Mouse (Mus musculus) forebrain, embryonic 10.5 days (tissue): Measurements from ENCODE around the gene Col6a2. TPM values are rescaled to one million over a fixed set of nuclear protein-coding genes. Genes with fewer than 3 reads are reported as not detected.

ENCODE experiments used
- DNase-seq: peaks from one replicate; pipeline ENCODE4 v3.0.0-alpha.2; 2017; ENCODE audit warnings: low spot score; ENCODE audit errors: extremely low spot score
- H3K27ac ChIP-seq: fragments of 300-500 bp; sonication (generic); 2 replicates; pipeline ENCODE4 v1.5.1; 2016; ENCODE audit warnings: mild to moderate bottlenecking
- H3K27me3 ChIP-seq: fragments of 300-500 bp; sonication (generic); 2 replicates; pipeline ENCODE4 v1.6.1; 2016; ENCODE audit warnings: mild to moderate bottlenecking; ENCODE audit not compliant: poor library complexity, severe bottlenecking
- H3K36me3 ChIP-seq: fragments of 300-500 bp; sonication (generic); replicated peaks from 2 replicates; pipeline ENCODE4 v1.6.1; 2016; ENCODE audit warnings: mild to moderate bottlenecking, moderate library complexity
- H3K4me1 ChIP-seq: fragments of 300-500 bp; sonication (generic); 2 replicates; pipeline ENCODE4 v1.6.1; 2016
- H3K4me3 ChIP-seq: fragments of 300-500 bp; sonication (generic); 2 replicates; pipeline ENCODE4 v1.5.1; 2016; ENCODE audit warnings: mild to moderate bottlenecking, moderate library complexity
- H3K9me3 ChIP-seq: fragments of 300-500 bp; sonication (generic); 2 replicates; pipeline ENCODE4 v1.6.1; 2016; ENCODE audit warnings: mild to moderate bottlenecking, moderate library complexity
- WGBS: fragments of 180-500 bp; shearing (Covaris S2); methylation state at CpG from one replicate; pipeline ENCODE4 v1.1.7; 2016; 5-methylcytosine and 5-hydroxymethylcytosine counted together
- polyA plus RNA-seq: library from polyadenylated mRNA; unstranded; fragments of >200 nt; fragmentation: Nextera tagmentation; extraction: Ambion mirVana; gene quantifications from 2 replicates; pipeline ENCODE4 v1.2.1, GENCODE M21; 2016

The Col6a2 gene
- polyA plus RNA-seq, 1 experiment from 2014 or later: 5.9 TPM

GRCm38 (mm10) chr10:76645686-76646085 lies 22.3 kb upstream of the Col6a2 start:
- H3K4me1 ChIP-seq: no peaks in the 10 kb centered on the region
- WGBS: 87% methylated on average over 4 of the region's 4 CpGs
- no peaks in the 10 kb centered on the region for H3K9me3 ChIP-seq
- no peaks in the 10 kb centered on the region for H3K36me3 ChIP-seq
- H3K27me3 ChIP-seq: no peaks in the 10 kb centered on the region
- no peak overlapping the region for H3K4me3 ChIP-seq
- no peak for DNase-seq
- H3K27ac ChIP-seq: no peak overlapping the region

- no peaks in the 10 kb centered on the region for H3K27me3 ChIP-seq
- no peaks in the 10 kb centered on the region for H3K36me3 ChIP-seq
- no peaks in the 10 kb centered on the region for H3K4me1 ChIP-seq
- no peaks in the 10 kb centered on the region for H3K9me3 ChIP-seq
- H3K27ac ChIP-seq: no peak overlapping the region
- no peak overlapping the region for H3K4me3 ChIP-seq
- no peak for DNase-seq
These were observed 21.6 kb upstream of the Col6a2 start for GRCm38 (mm10) chr10:76645066-76645465.

GRCm38 (mm10) chr10:76643999-76644398 lies 20.6 kb upstream of the Col6a2 start:
- Histone ChIP-seq H3K4me3 (no peak overlapping the region), H3K36me3 (no peaks in the 10 kb centered on the region), H3K9me3 (no peaks in the 10 kb centered on the region), H3K4me1 (no peaks in the 10 kb centered on the region), H3K27me3 (no peaks in the 10 kb centered on the region), H3K27ac (no peak overlapping the region)
- 89% methylated on average over 4 of the region's 4 CpGs for WGBS
- DNase-seq: no peak

- DNase-seq: no peak
- Histone ChIP-seq H3K4me1 (no peaks in the 10 kb centered on the region), H3K9me3 (no peaks in the 10 kb centered on the region), H3K4me3 (no peak overlapping the region), H3K36me3 (no peaks in the 10 kb centered on the region), H3K27me3 (no peaks in the 10 kb centered on the region), H3K27ac (no peak overlapping the region)
- 85% methylated on average over 9 of the region's 9 CpGs for WGBS
These were observed 20.0 kb upstream of the Col6a2 start for GRCm38 (mm10) chr10:76643446-76643845.

GRCm38 (mm10) chr10:76642628-76643434 lies 19.4 kb upstream of the Col6a2 start:
- Histone ChIP-seq H3K27me3 (no peaks in the 10 kb centered on the region), H3K27ac (no peak overlapping the region), H3K36me3 (no peaks in the 10 kb centered on the region), H3K4me3 (no peak overlapping the region), H3K9me3 (no peaks in the 10 kb centered on the region), H3K4me1 (no peaks in the 10 kb centered on the region)
- 88% methylated on average over 9 of the region's 9 CpGs for WGBS
- no peak for DNase-seq

- H3K36me3 ChIP-seq: no peaks in the 10 kb centered on the region
- no peak overlapping the region for H3K4me3 ChIP-seq
- H3K27me3 ChIP-seq: no peaks in the 10 kb centered on the region
- H3K4me1 ChIP-seq: no peaks in the 10 kb centered on the region
- no peak for DNase-seq
- no peaks in the 10 kb centered on the region for H3K9me3 ChIP-seq
- no peak overlapping the region for H3K27ac ChIP-seq
- 92% methylated on average over 13 of the region's 13 CpGs for WGBS
These were observed 18.6 kb upstream of the Col6a2 start for GRCm38 (mm10) chr10:76641894-76642627.

- H3K4me3 ChIP-seq: no peak overlapping the region
- no peaks in the 10 kb centered on the region for H3K36me3 ChIP-seq
- 87% methylated on average over 2 of the region's 2 CpGs for WGBS
- DNase-seq: no peak
- H3K27me3 ChIP-seq: no peaks in the 10 kb centered on the region
- no peak overlapping the region for H3K27ac ChIP-seq
- H3K9me3 ChIP-seq: no peaks in the 10 kb centered on the region
- H3K4me1 ChIP-seq: peaks cover 9% of the 10 kb centered on the region
These were observed 16.5 kb upstream of the Col6a2 start for GRCm38 (mm10) chr10:76639952-76640351.

- 86% methylated on average over 4 of the region's 4 CpGs for WGBS
- no peak for DNase-seq
- Histone ChIP-seq H3K9me3 (no peaks in the 10 kb centered on the region), H3K36me3 (no peaks in the 10 kb centered on the region), H3K4me1 (peaks cover 26% of the 10 kb centered on the region), H3K27me3 (no peaks in the 10 kb centered on the region), H3K4me3 (no peak overlapping the region), H3K27ac (peak overlapping the region; percentile 66)
These were observed 13.2 kb upstream of the Col6a2 start for GRCm38 (mm10) chr10:76636601-76637000.

GRCm38 (mm10) chr10:76636026-76636425 lies 12.6 kb upstream of the Col6a2 start:
- H3K9me3 ChIP-seq: no peaks in the 10 kb centered on the region
- DNase-seq: no peak
- peak overlapping the region; percentile 66 for H3K27ac ChIP-seq
- no peaks in the 10 kb centered on the region for H3K36me3 ChIP-seq
- H3K4me3 ChIP-seq: no peak overlapping the region
- WGBS: 69% methylated on average over 3 of the region's 3 CpGs
- H3K27me3 ChIP-seq: no peaks in the 10 kb centered on the region
- H3K4me1 ChIP-seq: peaks cover 26% of the 10 kb centered on the region

GRCm38 (mm10) chr10:76634584-76634983 lies 11.2 kb upstream of the Col6a2 start:
- Histone ChIP-seq H3K27ac (peak overlapping the region; percentile 60), H3K9me3 (no peaks in the 10 kb centered on the region), H3K4me3 (no peak overlapping the region), H3K27me3 (no peaks in the 10 kb centered on the region), H3K4me1 (peaks cover 26% of the 10 kb centered on the region), H3K36me3 (no peaks in the 10 kb centered on the region)
- WGBS: 85% methylated on average over 5 of the region's 5 CpGs
- DNase-seq: no peak

- H3K4me1 ChIP-seq: peaks cover 26% of the 10 kb centered on the region
- H3K36me3 ChIP-seq: no peaks in the 10 kb centered on the region
- no peak overlapping the region for H3K4me3 ChIP-seq
- DNase-seq: no peak
- H3K27ac ChIP-seq: peak overlapping the region; percentile 60
- no peaks in the 10 kb centered on the region for H3K9me3 ChIP-seq
- no peaks in the 10 kb centered on the region for H3K27me3 ChIP-seq
- WGBS: 58% methylated on average over 7 of the region's 7 CpGs
These were observed 10.7 kb upstream of the Col6a2 start for GRCm38 (mm10) chr10:76634094-76634571.

- WGBS: 85% methylated on average over 8 of the region's 8 CpGs
- Histone ChIP-seq H3K27ac (no peak overlapping the region), H3K4me1 (peaks cover 26% of the 10 kb centered on the region), H3K9me3 (no peaks in the 10 kb centered on the region), H3K36me3 (no peaks in the 10 kb centered on the region), H3K4me3 (no peak overlapping the region), H3K27me3 (no peaks in the 10 kb centered on the region)
- DNase-seq: no peak
These were observed 9.2 kb upstream of the Col6a2 start for GRCm38 (mm10) chr10:76632630-76633029.

- DNase-seq: no peak
- peaks cover 20% of the 10 kb centered on the region for H3K4me1 ChIP-seq
- no peaks in the 10 kb centered on the region for H3K9me3 ChIP-seq
- H3K36me3 ChIP-seq: no peaks in the 10 kb centered on the region
- H3K4me3 ChIP-seq: no peak overlapping the region
- H3K27ac ChIP-seq: no peak overlapping the region
- no peaks in the 10 kb centered on the region for H3K27me3 ChIP-seq
- 91% methylated on average over 1 of the region's 1 CpGs for WGBS
These were observed 7.2 kb upstream of the Col6a2 start for GRCm38 (mm10) chr10:76630657-76631056.
